In the genomic region with DNA sequence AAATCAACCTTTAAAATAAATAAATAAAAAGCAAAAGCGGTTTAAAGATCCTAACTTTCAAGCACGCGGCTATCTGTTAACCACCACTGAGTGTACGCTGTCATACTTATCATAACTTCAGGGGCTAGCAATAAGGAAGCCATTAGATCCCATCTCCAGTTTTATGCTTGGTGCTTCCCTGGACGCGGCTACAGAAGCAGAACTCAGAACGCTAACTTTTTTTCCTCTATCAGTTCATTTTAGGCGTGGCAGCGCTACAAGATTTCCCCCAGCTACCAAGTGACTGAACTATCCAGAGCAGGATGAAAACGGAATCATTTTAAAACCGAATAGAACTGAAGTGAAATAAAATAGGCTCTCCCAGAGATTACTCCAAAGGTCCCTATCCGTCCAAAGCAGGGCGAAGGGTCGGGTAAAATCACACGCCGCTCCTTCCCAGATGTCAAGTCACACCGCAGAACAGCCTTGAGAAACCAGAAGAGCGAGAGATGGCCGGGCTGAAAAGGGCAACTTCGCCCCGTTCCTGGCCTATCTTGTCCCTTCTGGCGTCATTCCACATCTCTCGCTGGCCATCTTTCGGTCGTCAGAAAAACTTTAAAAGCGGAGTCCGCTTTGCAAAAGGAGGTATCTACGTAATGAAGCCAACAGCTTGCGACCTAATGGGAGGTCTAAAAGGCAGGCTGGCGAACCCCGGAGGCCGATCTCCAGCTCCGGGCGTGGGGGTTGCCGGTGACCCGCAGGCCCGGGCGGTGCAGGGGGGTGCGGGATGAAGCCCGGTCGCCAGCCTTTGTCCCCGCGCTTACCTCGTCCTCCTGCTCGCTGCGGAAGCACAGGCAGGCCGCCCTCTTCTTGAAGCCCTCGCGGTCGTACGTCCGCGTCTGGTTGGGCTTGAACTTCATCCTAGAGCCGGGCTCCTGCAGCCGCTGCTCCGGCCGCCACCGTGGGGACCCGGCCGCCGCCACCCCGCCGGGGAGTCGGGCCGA, we compare ENCODE assay signal across 8 mouse cellular contexts. TPM values are rescaled to one million over a fixed set of nuclear protein-coding genes. Genes with fewer than 3 reads are reported as not detected.
DNase-seq lines count a peak whose midpoint lies in the region; ATAC-seq and TF ChIP-seq lines count a peak whose summit lies in the region.

No protein-coding gene starts in this region.

- TF ChIP-seq CTCF in G1E (IDR thresholded peaks at IDR 0.05; ENCODE audit: low read depth, low read length) = no peak

- peak overlapping the region; percentile 61 for H3K4me2 ChIP-seq in embryonic facial prominence, embryonic 14.5 days (ENCODE audit: low read depth, low read length)
- H3K4me2 ChIP-seq in heart, embryonic 14.5 days (ENCODE audit: low read length) = peak overlapping the region; percentile 85

- H3K36me3 ChIP-seq in G1E (replicated peaks) = peaks cover 18% of the 10 kb centered on the region
- H3K36me3 ChIP-seq in embryonic facial prominence, embryonic 14.5 days (ENCODE audit: control insufficient read depth, insufficient read depth, low read length) = no peaks in the 10 kb centered on the region
- 0 out of 2 replicates have a peak, but pooled peaks cover 4% of the 10 kb centered on the region for H3K36me3 ChIP-seq in heart, embryonic 14.5 days (ENCODE audit: control insufficient read depth, insufficient read depth, low read length)

- no peaks in the 10 kb centered on the region for H3K9me3 ChIP-seq in G1E (replicated peaks)
- H3K9me3 ChIP-seq in embryonic facial prominence, embryonic 14.5 days (ENCODE audit: control insufficient read depth, low read length) = no peaks in the 10 kb centered on the region
- H3K9me3 ChIP-seq in heart, embryonic 14.5 days (ENCODE audit: control insufficient read depth, low read length) = no peaks in the 10 kb centered on the region

- peak overlapping the region; percentile 96 for H3K9ac ChIP-seq in embryonic facial prominence, embryonic 14.5 days (ENCODE audit: low read depth, low read length)
- peak overlapping the region; percentile 97 for H3K9ac ChIP-seq in heart, embryonic 14.5 days (ENCODE audit: low read length)

- ATAC-seq in G1E (ENCODE audit: extremely low read depth, insufficient number of reproducible peaks, low FRiP score, poor library complexity, severe bottlenecking) = no peak
- ATAC-seq in embryonic facial prominence, embryonic 14.5 days (ENCODE audit: low read depth) = peak; percentile 41
- ATAC-seq in heart, embryonic 14.5 days (ENCODE audit: insufficient number of reproducible peaks, insufficient read depth, low FRiP score, low read depth) = peak; percentile 42
- ATAC-seq in megakaryocyte, adult 5-6 weeks (ENCODE audit: poor library complexity, severe bottlenecking) = peak; percentile 16

- H3K27ac ChIP-seq in embryonic facial prominence, embryonic 14.5 days (replicated peaks; ENCODE audit: low read depth, low read length) = peak overlapping the region; percentile 91
- H3K27ac ChIP-seq in heart, embryonic 14.5 days (replicated peaks in 1 of 2; ENCODE audit: control insufficient read depth in 1 of 2, insufficient read depth in 1 of 2, low read depth in 2 of 2, low read length in 2 of 2) = peak overlapping the region; percentile 87 to 93

- 1% methylated on average over 41 of the region's 65 CpGs for WGBS in embryonic facial prominence, embryonic 14.5 days
- under 1% methylated on average over 56 of the region's 65 CpGs for WGBS in heart, embryonic 14.5 days

- peaks cover 45% of the 10 kb centered on the region for H3K4me1 ChIP-seq in G1E (ENCODE audit: insufficient read depth, low read depth, low read length)
- peaks cover 19% of the 10 kb centered on the region for H3K4me1 ChIP-seq in embryonic facial prominence, embryonic 14.5 days (ENCODE audit: control insufficient read depth, insufficient read depth, low read length)
- peaks cover 14 to 41% of the 10 kb centered on the region in 2 experiments for H3K4me1 ChIP-seq in heart, embryonic 14.5 days (ENCODE audit: control insufficient read depth in 2 of 2, insufficient read depth in 2 of 2, low read length in 2 of 2)

- H3K4me3 ChIP-seq in G1E (ENCODE audit: low read depth, low read length) = peak overlapping the region; percentile 83
- peak overlapping the region; percentile 94 for H3K4me3 ChIP-seq in embryonic facial prominence, embryonic 14.5 days (ENCODE audit: low read depth, low read length)
- peak overlapping the region; percentile 96 to 99 for H3K4me3 ChIP-seq in heart, embryonic 14.5 days (ENCODE audit: control insufficient read depth in 1 of 2, insufficient read depth in 1 of 2, low read depth in 1 of 2, low read length in 2 of 2)

- DNase-seq in G1E (ENCODE audit: low spot score) = peak; percentile 16
- DNase-seq in adrenal gland, postnatal 36 days = peak; percentile 71
- DNase-seq in embryonic facial prominence, embryonic 14.5 days (ENCODE audit: low spot score) = peak; percentile 63
- peak; percentile 62 for DNase-seq in kidney, postnatal 25 days
- DNase-seq in retina, postnatal 1 day = peak; percentile 62
- DNase-seq in urinary bladder, postnatal 25 days (ENCODE audit: low spot score) = peak; percentile 31

- H3K27me3 ChIP-seq in G1E (ENCODE audit: insufficient read depth, low read length) = no peaks in the 10 kb centered on the region
- no peaks in the 10 kb centered on the region for H3K27me3 ChIP-seq in embryonic facial prominence, embryonic 14.5 days (replicated peaks; ENCODE audit: control insufficient read depth, insufficient read depth, low read length)
- no peaks in the 10 kb centered on the region for H3K27me3 ChIP-seq in heart, embryonic 14.5 days (ENCODE audit: control insufficient read depth, insufficient read depth, low read length)

RNA-seq across cellular contexts. Expression of gene Nudt4, which starts 0.8 kb away (rescaled TPM):
- total RNA-seq in G1E (2014; fragmentation: Nextera tagmentation) (32.8 and 53.5 TPM in 2 replicates), G1E (2017) (38.6 and 42.9 TPM in 2 replicates)
- 13.9 and 17.6 TPM in 2 replicates for polyA plus RNA-seq in G1E (2012)
- 100 to 1,000 TPM; 145 to 149 TPM for total RNA-seq in adrenal gland, postnatal 36 days (2021)
- 106 and 107 TPM in 2 replicates for polyA plus RNA-seq in embryonic facial prominence, embryonic 14.5 days (2014; fragmentation: Nextera tagmentation; extraction: Ambion mirVana)
- 97.2 and 101 TPM in 2 replicates for polyA plus RNA-seq in heart, embryonic 14.5 days (2014; fragmentation: Nextera tagmentation; extraction: Ambion mirVana)
- total RNA-seq in megakaryocyte, adult 5-6 weeks (2015) = 131 and 141 TPM in 2 replicates
- 98.7 and 122 TPM in 2 replicates for total RNA-seq in megakaryocyte, adult 5-6 weeks (2017)

RNA-seq across cellular contexts. Expression of gene Ube2n, which starts 48.2 kb away (rescaled TPM):
- 377 and 509 TPM in 2 replicates for total RNA-seq in G1E (2014; fragmentation: Nextera tagmentation)
- total RNA-seq in G1E (2017) = 134 and 148 TPM in 2 replicates
- polyA plus RNA-seq in G1E (2012) = 47.3 and 56.1 TPM in 2 replicates
- 100 to 1,000 TPM; 138 to 147 TPM for total RNA-seq in adrenal gland, postnatal 36 days (2021)
- polyA plus RNA-seq in embryonic facial prominence, embryonic 14.5 days (2014; fragmentation: Nextera tagmentation; extraction: Ambion mirVana) = 282 and 286 TPM in 2 replicates
- polyA plus RNA-seq in heart, embryonic 14.5 days (2014; fragmentation: Nextera tagmentation; extraction: Ambion mirVana) = 255 and 263 TPM in 2 replicates
- total RNA-seq in megakaryocyte, adult 5-6 weeks (2015) = 344 and 363 TPM in 2 replicates
- 135 and 144 TPM in 2 replicates for total RNA-seq in megakaryocyte, adult 5-6 weeks (2017)

Comparison
In these comparisons a context has a peak if more than half of its experiments do, and no peak if none do; other contexts are left out.
1. DNase-seq: peak in every context shown above with its lines; median percentile 71 in adrenal gland, postnatal 36 days; 63 in embryonic facial prominence, embryonic 14.5 days; 62 in kidney, postnatal 25 days; 62 in retina, postnatal 1 day; 31 in urinary bladder, postnatal 25 days; 16 in G1E.